ENCODE assay signal across 8 mouse cellular contexts in genomic region chr12:57542746-57543626, GRCm38 (mm10). TPM values are rescaled to one million over a fixed set of nuclear protein-coding genes. Genes with fewer than 3 reads are reported as not detected.
DNase-seq lines count a peak whose midpoint lies in the region; ATAC-seq and TF ChIP-seq lines count a peak whose summit lies in the region.

No protein-coding gene starts in this region.

- no peak overlapping the region for H3K27ac ChIP-seq in embryonic facial prominence, embryonic 11.5 days (replicated peaks; ENCODE audit: low read depth, low read length)
- H3K27ac ChIP-seq in intestine, postnatal 0 days (ENCODE audit: low read depth, low read length) = peak overlapping the region; percentile 57
- peak overlapping the region; percentile 92 for H3K27ac ChIP-seq in midbrain, embryonic 10.5 days (replicated peaks)

- peaks cover 15% of the 10 kb centered on the region for H3K36me3 ChIP-seq in G1E (replicated peaks)
- no peaks in the 10 kb centered on the region for H3K36me3 ChIP-seq in embryonic facial prominence, embryonic 11.5 days (replicated peaks; ENCODE audit: control insufficient read depth, insufficient read depth, low read depth, low read length)
- no peaks in the 10 kb centered on the region; the same call in 1 of the 2 replicates for H3K36me3 ChIP-seq in intestine, postnatal 0 days (ENCODE audit: control insufficient read depth, insufficient read depth)
- no peaks in the 10 kb centered on the region; the same call in none of the 2 replicates for H3K36me3 ChIP-seq in midbrain, embryonic 10.5 days

- H3K4me1 ChIP-seq in G1E (ENCODE audit: insufficient read depth, low read depth, low read length) = peaks cover 40% of the 10 kb centered on the region
- peaks cover 7% of the 10 kb centered on the region for H3K4me1 ChIP-seq in embryonic facial prominence, embryonic 11.5 days (ENCODE audit: control insufficient read depth, insufficient read depth, low read length)
- no peaks in the 10 kb centered on the region for H3K4me1 ChIP-seq in intestine, postnatal 0 days (replicated peaks; ENCODE audit: control insufficient read depth, insufficient read depth, low read length)
- H3K4me1 ChIP-seq in midbrain, embryonic 10.5 days = peaks cover 63% of the 10 kb centered on the region

- TF ChIP-seq CTCF in G1E (IDR thresholded peaks at IDR 0.05; ENCODE audit: low read depth, low read length) = no peak
- TF ChIP-seq CTCF in intestine, postnatal 0 days (IDR thresholded peaks at IDR 0.05; ENCODE audit: low read depth) = no peak

- DNase-seq in G1E (ENCODE audit: low spot score) = no peak
- DNase-seq in embryonic facial prominence, embryonic 11.5 days (ENCODE audit: low spot score) = no peak
- peak; percentile 70 for DNase-seq in midbrain, embryonic 10.5 days (ENCODE audit: low spot score)
- no peak for DNase-seq in adrenal gland, adult 2 months
- no peak for DNase-seq in B cell, adult 2 months
- DNase-seq in layer of hippocampus, postnatal 25 days (ENCODE audit: extremely low spot score in 1 of 2, low spot score in 1 of 2) = no peak
- no peak for DNase-seq in adrenal gland, adult 8-10 months

- H3K9ac ChIP-seq in embryonic facial prominence, embryonic 11.5 days (replicated peaks; ENCODE audit: low read length) = no peak overlapping the region
- peak overlapping the region; percentile 52 for H3K9ac ChIP-seq in intestine, postnatal 0 days (ENCODE audit: low read depth, low read length)

- ATAC-seq in G1E (ENCODE audit: extremely low read depth, insufficient number of reproducible peaks, low FRiP score, poor library complexity, severe bottlenecking) = no peak
- ATAC-seq in embryonic facial prominence, embryonic 11.5 days (replicated peaks; ENCODE audit: insufficient number of reproducible peaks, low FRiP score, low TSS enrichment, low read depth) = no peak
- no peak for ATAC-seq in intestine, postnatal 0 days

- 0 out of 2 replicates have a peak overlapping the region, but pooled peaks have one; percentile 2 for H3K4me2 ChIP-seq in embryonic facial prominence, embryonic 11.5 days (ENCODE audit: low read depth, low read length)
- peak overlapping the region; percentile 84 for H3K4me2 ChIP-seq in intestine, postnatal 0 days (replicated peaks; ENCODE audit: low read depth)

- peaks cover 81% of the 10 kb centered on the region for H3K27me3 ChIP-seq in G1E (ENCODE audit: insufficient read depth, low read length)
- peaks cover 64% of the 10 kb centered on the region for H3K27me3 ChIP-seq in embryonic facial prominence, embryonic 11.5 days (ENCODE audit: control insufficient read depth, insufficient read depth, low read length)
- peaks cover 38% of the 10 kb centered on the region for H3K27me3 ChIP-seq in intestine, postnatal 0 days (replicated peaks; ENCODE audit: control insufficient read depth, insufficient read depth, low read length)
- H3K27me3 ChIP-seq in midbrain, embryonic 10.5 days (ENCODE audit: low read depth, poor library complexity, severe bottlenecking) = peaks cover 99% of the 10 kb centered on the region

- peaks cover 12% of the 10 kb centered on the region for H3K9me3 ChIP-seq in G1E (replicated peaks)
- no peaks in the 10 kb centered on the region for H3K9me3 ChIP-seq in embryonic facial prominence, embryonic 11.5 days (replicated peaks; ENCODE audit: control insufficient read depth, low read length)
- no peaks in the 10 kb centered on the region for H3K9me3 ChIP-seq in intestine, postnatal 0 days (ENCODE audit: control insufficient read depth)
- H3K9me3 ChIP-seq in midbrain, embryonic 10.5 days (replicated peaks) = no peaks in the 10 kb centered on the region

- H3K4me3 ChIP-seq in G1E (ENCODE audit: low read depth, low read length) = peak overlapping the region; percentile 18; the same call in 1 of the 2 replicates
- H3K4me3 ChIP-seq in embryonic facial prominence, embryonic 11.5 days (ENCODE audit: low read depth, low read length) = peak overlapping the region; percentile 14; the same call in 1 of the 2 replicates
- H3K4me3 ChIP-seq in intestine, postnatal 0 days (ENCODE audit: low read depth, low read length) = peak overlapping the region; percentile 70
- H3K4me3 ChIP-seq in midbrain, embryonic 10.5 days = peak overlapping the region; percentile 73

- WGBS in embryonic facial prominence, embryonic 11.5 days = 1% methylated on average over 58 of the region's 63 CpGs
- WGBS in intestine, postnatal 0 days = 2% methylated on average over 63 of the region's 63 CpGs
- WGBS in midbrain, embryonic 10.5 days = under 1% methylated on average over 63 of the region's 63 CpGs

RNA-seq across cellular contexts. Expression of gene Foxa1, which starts 3.7 kb away (rescaled TPM):
- total RNA-seq in G1E (2014; fragmentation: Nextera tagmentation) = 0.44 and 0.53 TPM in 2 replicates
- total RNA-seq in G1E (2017) = 0.12 and 0.27 TPM in 2 replicates
- 2.3 and 3.0 TPM in 2 replicates for polyA plus RNA-seq in G1E (2012)
- 1.5 and 1.9 TPM in 2 replicates for polyA plus RNA-seq in embryonic facial prominence, embryonic 11.5 days (2014; fragmentation: Nextera tagmentation; extraction: Ambion mirVana)
- polyA plus RNA-seq in intestine, postnatal 0 days (2015; fragmentation: Nextera tagmentation; extraction: Ambion mirVana) = 3.7 and 4.0 TPM in 2 replicates
- 3.2 and 3.9 TPM in 2 replicates for polyA plus RNA-seq in midbrain, embryonic 10.5 days (2016; fragmentation: Nextera tagmentation; extraction: Ambion mirVana)
- total RNA-seq in adrenal gland, adult 2 months (2021) = not detected
- polyA plus RNA-seq in adrenal gland, adult 2 months (2012; rRNA removed) = 0.03 TPM in 1 of 2 replicates, not detected in the other
- not detected for total RNA-seq in layer of hippocampus, postnatal 25 days (2021)
- total RNA-seq in adrenal gland, adult 8-10 months (2022) = not detected

RNA-seq across cellular contexts. Expression of gene Ttc6, which starts 20.9 kb away (rescaled TPM):
- total RNA-seq in G1E (2014; fragmentation: Nextera tagmentation) = not detected in 2 replicates
- total RNA-seq in G1E (2017) = 0.06 and 0.33 TPM in 2 replicates
- polyA plus RNA-seq in G1E (2012) = 0.12 and 0.28 TPM in 2 replicates
- 0.31 and 0.38 TPM in 2 replicates for polyA plus RNA-seq in embryonic facial prominence, embryonic 11.5 days (2014; fragmentation: Nextera tagmentation; extraction: Ambion mirVana)
- 0.20 and 0.43 TPM in 2 replicates for polyA plus RNA-seq in intestine, postnatal 0 days (2015; fragmentation: Nextera tagmentation; extraction: Ambion mirVana)
- polyA plus RNA-seq in midbrain, embryonic 10.5 days (2016; fragmentation: Nextera tagmentation; extraction: Ambion mirVana) = 2.1 and 2.3 TPM in 2 replicates
- not detected for total RNA-seq in adrenal gland, adult 2 months (2021)
- not detected in 2 replicates for polyA plus RNA-seq in adrenal gland, adult 2 months (2012; rRNA removed)
- under 1 TPM; 0.28 to 0.30 TPM for total RNA-seq in layer of hippocampus, postnatal 25 days (2021)
- not detected for total RNA-seq in adrenal gland, adult 8-10 months (2022)

Comparison
In these comparisons a context has a peak if more than half of its experiments do, and no peak if none do; other contexts are left out.
1. H3K4me3 ChIP-seq: peak in every context shown above with its lines; median percentile 73 in midbrain, embryonic 10.5 days; 70 in intestine, postnatal 0 days; 18 in G1E; 14 in embryonic facial prominence, embryonic 11.5 days.